Mouse (Mus musculus): ENCODE data around the gene Celf5.

Celf5 gene

DNA sequence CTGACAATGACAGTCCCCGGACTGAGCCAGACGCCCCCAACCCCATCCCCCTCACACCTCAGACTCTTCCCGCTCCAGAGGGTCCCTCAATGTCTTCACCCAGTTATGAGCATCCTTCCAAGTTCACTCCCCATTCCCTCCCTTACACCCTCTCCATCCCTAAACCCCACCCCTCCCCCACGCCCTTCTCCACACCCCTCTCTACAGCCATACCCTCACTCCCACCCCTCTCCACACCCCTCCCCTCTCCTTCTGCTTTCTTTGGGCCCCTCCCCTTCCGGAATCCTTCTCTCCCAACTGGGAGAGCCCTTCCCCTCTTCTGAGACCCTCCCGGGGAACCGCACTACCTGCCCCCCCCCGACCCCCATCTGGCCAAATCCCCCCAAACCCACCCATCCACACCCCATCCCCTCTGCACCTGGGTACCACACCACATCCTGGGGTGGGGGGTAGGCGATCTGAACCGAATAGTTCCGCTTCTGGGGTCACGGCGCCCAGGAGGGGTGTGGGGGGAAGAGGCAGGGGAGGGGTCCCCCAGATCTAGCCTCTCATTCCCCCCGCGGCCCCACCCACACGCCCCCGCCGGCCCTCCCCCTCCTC lies 10.0 kb downstream of the Celf5 start:
- DNase-seq: no peak

DNA sequence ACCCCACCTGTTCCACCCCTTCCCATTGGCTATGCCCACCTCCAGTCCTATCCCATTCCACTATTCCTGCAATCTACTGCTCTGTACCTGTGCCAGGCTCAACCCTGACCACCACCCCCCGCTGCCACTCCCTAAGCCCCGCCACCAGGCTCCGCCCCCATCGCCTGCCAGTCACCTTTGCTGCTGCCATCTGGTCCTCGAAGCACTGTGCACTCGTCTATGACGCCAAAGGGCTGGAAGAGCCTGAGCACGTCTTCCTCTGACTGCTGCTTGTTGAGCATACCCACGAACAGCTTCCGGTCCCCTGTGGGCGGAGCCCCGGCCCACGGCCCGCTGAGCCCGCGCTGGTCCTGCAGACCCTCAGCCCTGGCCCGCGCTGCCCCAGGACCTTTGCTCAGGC lies 12.1 kb downstream of the Celf5 start:
- no peak for DNase-seq

DNA sequence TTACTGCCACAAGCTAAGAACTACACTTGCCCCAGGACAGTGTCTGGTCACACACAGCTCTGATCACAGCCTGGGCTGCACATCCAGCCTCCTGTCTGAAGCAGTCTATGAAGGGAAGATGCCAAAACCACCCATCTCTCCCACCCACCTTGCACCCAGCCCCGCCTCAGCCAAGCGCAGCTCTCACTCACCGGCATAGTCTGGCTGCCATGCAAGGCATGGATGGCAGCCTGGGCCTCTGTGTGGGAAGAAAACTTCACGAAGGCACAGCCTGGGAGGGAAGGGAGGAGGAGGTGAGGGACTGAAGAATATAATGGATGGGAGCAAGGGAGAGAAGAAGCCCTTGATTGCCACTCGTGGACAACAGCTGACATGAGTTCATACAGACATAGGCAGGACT lies 13.3 kb downstream of the Celf5 start:
- DNase-seq: no peak

DNA sequence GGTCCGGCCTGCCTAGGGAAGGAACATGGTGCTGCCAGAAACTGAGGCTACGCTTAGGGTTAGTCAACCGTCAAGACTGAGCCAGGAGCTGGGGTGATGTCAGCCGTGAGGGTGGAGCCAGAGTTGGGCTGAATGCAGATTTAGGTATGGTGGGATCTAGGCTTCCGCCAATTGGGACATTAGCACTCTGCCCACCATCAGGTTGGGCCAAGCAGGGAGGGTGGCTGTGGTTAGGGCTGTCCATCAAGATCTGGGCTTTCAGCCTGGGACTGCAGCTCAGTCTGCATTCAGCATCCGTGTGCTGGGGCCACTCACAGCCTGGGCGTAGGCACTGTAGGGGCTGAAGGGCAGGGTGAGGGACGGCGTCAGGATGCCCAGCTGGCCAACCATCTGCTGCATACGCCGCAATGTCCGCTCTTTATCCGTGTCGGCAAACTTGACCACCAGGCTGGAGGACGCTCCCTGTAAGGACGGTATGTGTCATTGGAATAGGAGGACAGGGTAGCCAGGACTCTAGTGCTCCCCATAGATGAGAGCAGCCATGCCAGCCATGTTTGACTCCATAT lies 14.8 kb downstream of the Celf5 start:
- no peak for DNase-seq

DNA sequence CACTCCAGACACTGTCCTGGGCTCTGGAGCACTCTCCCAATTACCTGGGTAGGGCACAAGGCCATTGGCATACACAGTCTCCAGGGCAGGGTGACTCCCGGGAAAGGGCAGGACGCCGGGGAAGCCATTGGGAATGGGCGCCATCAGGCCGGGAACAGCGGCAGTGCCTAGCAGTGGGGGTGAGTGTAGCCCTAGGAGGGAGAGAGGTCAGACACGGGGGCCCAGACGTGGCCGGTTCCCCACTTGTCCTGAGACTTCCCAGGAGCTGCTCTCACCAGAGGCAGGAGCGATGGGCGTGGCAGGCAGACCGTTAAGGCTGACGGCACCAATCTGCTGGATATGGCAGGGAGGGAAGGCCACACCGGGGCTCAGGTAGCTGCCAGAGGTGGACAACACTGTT lies 15.6 kb downstream of the Celf5 start:
- no peak for DNase-seq

DNA sequence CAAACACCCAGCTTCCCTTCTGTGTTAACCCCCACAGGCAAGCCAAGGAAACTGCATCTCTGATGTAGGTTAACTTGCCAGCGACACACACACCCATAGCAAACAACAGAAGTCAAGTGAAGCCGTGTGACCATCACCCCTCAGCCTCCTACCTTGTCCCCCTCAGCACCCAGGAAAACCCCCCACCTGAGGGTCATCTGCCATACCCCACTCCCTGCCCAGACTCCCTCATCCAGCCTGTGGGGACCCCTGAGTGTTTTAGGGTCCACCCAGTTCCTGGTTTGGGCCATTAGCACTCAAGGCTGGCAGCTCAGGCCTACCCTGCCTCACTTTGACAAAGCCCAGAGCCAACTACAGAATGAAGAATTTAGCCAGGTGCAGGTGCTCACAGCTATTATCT lies 16.4 kb downstream of the Celf5 start:
- DNase-seq: no peak

DNA sequence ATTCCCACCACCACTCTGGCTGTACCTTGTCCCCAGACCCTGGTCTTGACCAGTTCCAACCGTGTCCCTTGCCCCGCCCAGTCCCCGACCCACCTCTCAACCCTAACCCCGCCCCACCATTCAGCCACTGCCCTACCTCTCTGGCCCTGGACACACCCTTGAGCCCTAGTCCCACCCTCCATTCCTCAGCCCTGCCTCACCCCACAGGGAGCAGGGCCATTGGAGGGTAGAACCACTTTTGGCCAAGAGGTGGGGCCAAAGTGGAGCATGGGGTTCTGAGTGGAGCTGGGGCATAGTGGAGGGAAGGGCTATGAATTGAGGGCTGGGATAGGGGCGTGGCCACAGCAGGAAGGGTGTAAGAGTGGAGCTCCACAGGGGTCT lies 17.3 kb downstream of the Celf5 start:
- DNase-seq: peak; percentile 43

DNA sequence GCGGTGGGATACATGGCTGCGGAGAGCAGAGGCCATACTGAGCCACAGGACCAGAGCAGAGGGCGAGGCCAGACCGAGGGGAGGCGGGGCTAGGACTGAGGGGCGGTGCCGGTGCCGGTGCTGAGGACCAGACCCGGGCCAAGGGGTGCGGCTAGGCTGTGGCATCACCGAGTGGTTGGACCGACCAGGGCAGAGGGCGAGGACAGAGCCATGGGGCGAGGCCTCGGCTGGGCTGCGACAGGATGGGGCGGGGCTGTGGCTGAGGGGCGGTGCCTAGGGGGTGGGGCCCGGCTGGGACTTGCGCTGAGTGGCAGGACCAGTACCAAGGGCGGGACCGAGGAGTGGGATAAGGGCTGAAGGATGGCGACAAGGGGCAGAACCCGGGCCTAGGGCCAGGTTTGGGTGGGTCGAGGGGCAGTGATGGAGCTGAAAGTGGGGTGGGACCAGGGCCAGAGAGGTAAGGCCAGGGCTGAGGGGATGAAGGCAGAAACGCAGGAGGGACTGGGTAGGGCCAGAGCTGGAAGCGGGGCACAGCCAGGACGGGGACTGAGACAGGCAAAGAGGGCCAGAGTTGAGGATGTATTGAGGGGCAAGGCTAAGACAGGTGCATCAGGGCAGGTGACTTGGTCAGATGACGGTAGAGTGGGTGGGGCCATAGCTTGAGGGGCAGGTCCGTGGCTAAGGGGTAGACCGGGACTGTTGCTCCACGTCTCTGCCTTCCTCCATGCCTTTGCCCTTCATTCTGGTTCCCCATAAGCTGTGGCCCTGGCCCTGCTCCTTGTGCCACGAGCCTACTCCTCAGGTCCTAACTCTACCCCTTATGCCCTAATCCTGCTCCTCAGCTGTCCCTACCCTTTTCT lies 17.9 kb downstream of the Celf5 start:
- peak; percentile 74 for DNase-seq

DNA sequence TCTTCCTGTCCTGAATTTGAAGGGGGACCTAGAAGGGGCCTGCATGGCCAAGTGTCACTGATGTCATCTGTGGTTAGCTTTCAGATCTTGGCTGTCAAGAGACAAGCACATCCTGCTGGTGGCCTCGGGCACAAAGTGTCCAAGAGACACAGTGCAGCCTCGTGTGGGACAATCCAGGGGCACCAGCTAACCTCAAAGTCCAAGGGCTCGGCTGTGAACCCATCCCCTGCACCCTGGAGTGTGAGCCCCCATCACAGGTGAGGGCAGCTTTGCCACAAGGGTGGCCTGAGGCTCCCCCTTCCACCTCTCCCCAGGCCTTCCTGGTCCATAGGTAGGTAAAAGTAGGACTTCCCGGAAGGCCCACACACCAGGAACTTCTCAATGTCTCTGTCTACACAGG lies 19.0 kb downstream of the Celf5 start:
- no peak for DNase-seq

DNA sequence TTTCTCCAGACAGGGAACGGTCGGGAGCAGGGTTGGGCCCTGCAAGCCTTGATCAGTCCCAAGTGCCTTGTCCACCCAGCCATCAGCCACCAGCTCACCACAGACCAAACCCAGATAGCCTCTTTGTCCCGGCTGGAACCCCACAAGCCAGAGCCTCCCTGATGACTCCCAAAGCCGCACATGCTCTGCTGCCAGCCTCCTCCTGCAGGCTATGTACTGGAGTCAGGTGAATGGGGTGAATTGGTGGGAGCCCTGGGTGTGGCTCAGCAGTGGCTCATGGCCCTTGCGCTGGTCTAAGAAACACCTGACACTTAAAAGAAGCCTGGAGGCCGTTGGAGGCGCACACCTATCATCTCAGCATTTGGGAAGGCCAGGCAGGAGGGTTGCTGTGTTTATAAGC lies 19.6 kb downstream of the Celf5 start:
- DNase-seq: no peak

DNA sequence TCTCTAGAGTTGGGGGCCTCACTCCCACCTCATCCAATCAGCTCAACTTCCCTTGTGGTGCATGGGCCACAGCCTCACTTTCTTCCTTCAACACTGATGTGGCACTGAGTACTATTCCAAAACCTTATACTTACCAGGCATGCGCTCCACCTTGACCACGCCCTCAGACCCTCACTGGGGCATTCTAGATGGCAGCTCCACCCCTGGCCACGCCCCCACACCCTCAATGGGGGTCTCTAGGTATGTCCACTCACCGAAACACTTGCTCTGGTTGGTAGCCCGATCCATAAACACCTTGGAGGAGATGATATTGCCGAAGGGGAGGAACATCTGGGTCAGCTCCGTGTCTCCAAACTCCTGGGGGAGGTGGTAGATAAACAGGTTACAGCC lies 20.1 kb downstream of the Celf5 start:
- no peak for DNase-seq

DNA sequence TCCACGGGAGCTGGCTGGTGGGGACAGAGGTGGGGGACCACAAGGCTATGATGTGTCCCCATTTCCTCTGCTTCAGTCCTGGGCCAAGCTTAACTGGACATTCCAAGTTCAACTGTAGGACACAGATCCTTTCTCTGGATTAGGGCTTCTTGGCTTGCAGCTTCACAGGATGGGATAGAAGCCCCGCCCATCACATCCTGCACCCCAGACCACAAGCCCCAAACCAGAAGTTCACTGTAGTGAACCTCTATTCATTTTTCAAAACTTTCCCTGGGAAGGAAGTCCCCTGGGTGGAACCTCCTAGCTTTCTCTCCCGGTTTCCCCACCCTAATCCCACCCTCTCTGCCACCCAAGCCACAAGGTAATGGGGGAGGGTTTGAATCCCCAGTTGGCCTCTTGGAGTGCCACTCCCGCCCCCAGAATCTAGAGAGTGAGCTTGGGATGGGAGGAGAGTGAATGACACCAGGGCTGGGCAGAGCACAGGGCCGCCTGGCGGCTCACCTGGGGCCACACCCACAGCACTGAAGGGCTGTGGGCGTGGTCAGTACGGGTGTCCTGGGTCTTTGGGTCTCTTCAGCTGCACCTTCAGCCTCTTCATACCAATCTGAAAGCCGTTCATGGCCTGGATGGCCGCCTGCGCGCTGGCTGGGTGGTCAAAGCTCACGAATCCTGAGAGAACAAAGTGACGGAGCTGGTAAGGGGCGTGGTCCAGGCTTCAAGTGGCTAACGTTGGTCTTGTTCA lies 20.7 kb downstream of the Celf5 start:
- DNase-seq: no peak

DNA sequence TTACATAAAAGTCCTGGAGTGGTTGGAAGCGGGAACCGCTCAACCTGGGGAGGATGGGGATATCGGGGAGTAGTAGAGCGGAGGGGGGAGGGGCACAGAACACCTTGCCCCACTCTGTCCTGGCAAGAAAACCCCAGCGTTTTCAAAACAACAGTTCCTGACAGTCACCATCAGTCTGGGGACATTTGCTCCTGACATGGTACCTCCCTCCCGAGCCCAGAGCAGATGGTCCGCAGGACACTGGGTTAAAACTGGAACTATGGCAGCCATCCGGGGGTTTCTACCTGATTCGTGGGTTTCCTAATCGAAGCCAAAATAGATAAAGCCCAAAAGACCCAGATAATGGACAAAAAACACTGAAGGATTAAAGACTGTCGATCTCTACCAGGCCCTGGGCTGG lies 21.6 kb downstream of the Celf5 start:
- no peak for DNase-seq

DNA sequence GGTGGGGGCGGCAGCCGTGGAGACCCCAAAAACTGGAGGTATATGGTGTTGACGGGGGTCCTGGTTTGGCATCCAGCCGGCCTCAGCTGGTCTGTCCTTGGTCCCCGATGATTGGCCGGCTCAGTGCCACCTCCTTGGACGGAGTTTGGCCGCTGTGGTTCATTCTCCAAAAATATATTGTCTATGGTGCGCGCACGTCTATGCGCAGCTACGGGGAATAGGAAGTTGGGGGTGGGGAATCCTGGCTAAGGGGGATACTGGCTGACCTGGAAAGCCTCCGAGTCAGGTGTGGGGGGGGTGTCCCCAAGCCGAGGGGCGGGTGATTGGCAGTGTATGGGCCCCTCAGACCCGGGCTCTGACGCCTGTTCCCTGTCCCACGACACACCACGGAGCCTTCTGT lies 22.0 kb downstream of the Celf5 start:
- no peak for DNase-seq

DNA sequence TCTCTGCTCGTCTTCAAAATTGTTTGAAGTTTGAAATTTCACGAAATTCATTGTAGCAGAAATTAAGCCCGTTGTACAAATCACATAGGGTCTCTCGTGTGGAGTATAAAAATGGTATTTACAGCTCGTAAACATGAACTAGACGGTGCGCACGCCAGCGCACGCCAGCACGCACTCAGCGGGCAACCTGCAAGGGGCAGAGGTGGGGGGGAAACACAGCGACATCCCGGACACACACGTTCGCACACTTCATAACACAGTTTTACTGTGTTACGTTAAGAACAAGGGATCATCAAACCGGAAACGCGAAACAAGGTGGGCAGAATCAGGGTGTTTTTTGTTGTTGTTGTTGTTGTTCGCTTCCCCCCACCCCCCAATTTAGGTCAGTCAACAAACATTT lies 23.1 kb downstream of the Celf5 start:
- DNase-seq: no peak

DNA sequence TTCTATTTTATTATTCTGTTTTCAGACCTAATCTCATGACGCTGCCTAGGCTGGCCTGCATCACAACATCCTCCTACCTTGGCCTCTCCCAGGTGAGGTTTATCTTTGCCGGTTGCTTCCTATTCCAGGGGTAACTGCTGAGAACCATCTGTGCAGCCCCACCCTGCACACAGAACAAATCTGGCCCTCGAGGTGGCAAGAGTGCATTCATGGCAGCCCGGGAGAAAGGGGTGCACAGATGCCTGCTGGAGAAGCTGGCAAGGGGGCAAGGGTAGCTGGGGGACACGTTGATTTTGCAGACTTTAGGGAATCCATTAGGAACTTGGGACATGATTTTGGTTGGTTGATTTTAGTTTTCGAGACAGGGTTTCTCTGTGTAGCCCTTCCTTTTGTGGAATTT lies 24.2 kb downstream of the Celf5 start:
- DNase-seq: no peak

DNA sequence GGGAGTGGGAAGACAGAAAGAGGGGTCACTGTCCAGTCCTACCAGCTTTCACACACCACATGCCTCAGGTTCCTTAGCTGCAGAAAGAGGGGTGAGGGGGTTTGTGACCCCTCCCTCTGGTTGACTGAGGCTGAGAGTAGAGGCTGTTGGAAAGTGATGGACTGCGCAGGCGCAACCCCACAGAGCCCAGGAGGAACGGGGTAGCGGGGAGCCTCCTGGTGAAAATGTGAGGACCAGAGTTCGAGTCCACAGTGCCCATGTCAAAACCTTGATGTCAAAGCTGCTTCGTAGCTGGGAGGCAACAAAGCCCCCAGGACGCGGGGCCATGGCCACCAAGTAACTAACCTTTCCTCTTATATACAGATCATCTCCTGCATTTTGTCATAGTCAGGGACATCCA lies 24.9 kb downstream of the Celf5 start:
- no peak for DNase-seq

DNA sequence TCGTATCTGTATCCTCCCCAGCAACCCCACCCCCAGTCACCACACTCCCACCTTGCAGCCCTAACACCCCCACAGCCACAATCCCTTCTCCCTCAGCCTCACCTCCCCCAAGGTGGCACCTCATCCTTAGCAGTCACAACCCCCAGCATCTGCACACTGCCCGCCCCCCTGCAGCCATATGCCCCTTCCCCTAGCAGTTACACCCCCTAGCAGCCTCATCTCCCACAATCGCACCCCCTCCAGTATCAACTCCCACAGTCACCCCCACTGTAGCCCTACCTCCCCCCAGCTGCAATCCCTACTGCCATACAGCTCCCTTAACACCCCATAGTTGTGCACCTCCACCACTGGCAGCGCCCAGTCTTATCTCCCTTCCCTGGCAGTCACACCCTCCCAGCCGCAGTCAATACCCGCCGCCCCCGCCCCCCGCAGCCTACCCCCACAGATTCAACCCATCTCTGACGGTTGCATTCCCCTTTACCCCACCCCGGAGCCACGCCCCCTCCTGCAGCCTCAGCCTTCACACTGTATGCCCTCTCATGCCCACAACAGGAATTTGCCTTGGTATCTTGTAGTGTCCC lies 25.4 kb downstream of the Celf5 start:
- no peak for DNase-seq

DNA sequence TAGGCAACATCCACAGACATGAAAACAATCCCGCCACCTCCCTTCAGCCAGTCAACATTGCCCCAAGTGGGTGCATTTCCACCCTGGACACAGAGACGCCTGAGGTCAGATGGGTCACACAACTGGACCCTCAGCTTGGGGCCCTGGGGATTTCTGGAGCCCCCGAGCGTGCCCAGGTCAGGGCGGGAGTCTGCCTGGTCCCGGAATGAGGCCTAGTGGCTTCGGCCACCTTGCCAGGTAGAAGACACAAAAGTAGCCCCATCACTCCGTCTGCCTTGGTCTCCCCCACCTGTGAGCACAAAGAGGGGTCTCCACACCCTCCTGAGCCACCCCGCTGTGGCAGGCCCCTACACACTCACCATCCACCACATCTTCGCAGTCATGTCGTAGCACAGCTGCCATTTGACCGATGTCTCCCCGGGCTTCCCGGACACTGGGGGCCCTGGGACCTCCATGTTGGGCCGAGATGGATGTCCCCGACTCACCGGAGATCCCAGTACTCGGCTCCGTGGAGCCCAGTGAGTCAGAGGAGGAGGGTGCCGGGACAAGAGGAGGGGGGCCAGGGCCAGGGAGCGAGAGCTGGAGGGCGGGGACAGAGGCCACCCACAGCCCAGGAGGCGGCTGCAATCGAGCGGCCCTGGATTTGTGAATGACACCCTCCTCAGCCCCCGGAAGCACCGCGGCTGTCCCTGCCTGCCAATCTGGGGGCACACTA lies 27.2 kb downstream of the Celf5 start, which contains the start of gene Nfic:
Nfic (minus strand) TSS at position 455 of the 715 bp plus-strand sequence.
- DNase-seq: no peak

DNA sequence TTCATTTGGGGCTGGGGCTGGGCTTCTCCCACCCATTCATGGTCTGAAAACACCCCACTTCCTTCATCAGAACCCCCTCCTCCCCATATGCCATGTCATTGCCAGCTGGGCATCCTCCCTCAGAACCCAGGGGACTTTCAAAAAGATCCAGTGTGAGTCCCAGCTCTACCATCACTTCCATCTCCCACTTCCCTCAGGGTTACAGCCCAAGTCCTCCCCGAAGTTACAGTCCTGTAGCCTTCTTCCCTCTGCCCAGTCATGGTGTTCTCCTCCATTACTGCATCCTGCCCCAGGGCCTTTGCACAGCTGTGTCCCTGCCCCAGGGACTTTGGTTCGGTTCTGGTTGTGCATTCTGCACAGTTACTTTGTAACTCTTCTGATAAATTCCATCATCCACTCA lies 28.4 kb downstream of the Celf5 start:
- DNase-seq: no peak

DNA sequence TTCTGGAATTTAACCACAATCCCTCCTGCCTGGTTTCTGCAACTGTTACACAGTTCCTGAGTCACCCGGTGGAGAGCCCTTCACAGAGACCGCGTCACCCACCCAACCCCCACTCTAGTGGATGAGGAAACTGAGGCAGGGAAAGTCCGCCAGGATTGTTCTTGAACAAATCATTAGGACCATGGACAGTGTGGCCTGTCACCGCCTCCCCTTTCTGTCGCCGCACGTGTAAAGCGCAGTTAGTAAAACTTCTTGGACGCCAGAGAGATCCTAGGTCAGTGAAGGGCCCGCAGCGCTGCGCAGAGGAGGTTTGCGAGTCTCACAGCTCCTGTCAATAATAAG lies 29.6 kb downstream of the Celf5 start:
- DNase-seq: no peak

DNA sequence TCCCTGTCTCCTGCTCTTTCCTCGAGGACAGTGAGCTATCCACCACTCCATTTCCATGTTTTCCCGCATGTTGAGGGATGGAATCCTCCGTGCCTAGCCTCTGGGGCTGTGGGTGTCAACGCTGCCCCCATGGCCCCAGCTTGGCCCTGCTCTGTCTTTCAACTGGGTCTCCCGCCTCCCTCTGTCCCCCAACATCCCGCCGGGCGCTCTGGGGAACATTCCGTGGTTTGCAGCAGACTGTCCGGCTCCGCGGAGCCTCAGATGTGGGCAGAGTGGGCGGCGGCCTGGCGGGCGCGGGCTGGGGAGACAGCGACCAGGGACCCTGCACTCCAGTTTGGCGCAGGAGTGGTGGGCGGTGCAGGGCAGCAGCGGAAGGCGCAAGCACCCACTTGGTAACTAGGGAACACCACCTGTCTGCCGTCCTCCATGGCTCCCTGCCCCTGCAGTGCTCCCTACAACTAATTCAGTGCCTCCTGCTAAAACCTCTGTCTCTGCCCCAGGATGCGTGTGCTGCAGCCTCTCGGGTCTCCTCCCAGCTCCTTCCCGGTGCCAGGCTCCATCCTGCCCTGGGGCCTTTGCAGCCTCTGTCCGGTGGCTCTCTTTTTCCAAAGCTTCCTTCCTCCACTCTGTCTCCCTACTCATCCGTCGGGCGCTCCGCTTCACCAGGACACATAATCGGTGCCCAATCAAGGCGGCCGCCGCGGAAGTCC lies 30.1 kb downstream of the Celf5 start:
- no peak for DNase-seq
